Mouse (Mus musculus) testis, adult 2 months (tissue): ENCODE measurements at regions not wholly inside any gene's neighbourhood (a gene's known extent, or its start where the extent isn't known, plus 50 kb on each side); places are given as distances from the start of the nearest gene placed in this dataset.

ENCODE experiments used
- H3K27ac ChIP-seq: fragments of 200-500 bp; 2 replicates; pipeline ENCODE4 v1.5.1; 2012; ENCODE audit warnings: low read depth, low read length; ENCODE audit not compliant: control insufficient read depth, insufficient read depth
- H3K27me3 ChIP-seq: fragments of 200-500 bp; 2 replicates; pipeline ENCODE4 v1.6.1; 2012; ENCODE audit warnings: mild to moderate bottlenecking, low read length, moderate library complexity; ENCODE audit not compliant: control insufficient read depth, insufficient read depth
- H3K36me3 ChIP-seq: fragments of 200-500 bp; 2 replicates; pipeline ENCODE4 v1.6.1; 2012; ENCODE audit warnings: mild to moderate bottlenecking, low read length; ENCODE audit not compliant: control insufficient read depth, insufficient read depth
- H3K4me1 ChIP-seq: fragments of 200-500 bp; 2 replicates; pipeline ENCODE4 v1.6.1; 2012; ENCODE audit warnings: low read length; ENCODE audit not compliant: control insufficient read depth, insufficient read depth
- H3K4me3 ChIP-seq: fragments of 200-500 bp; 2 replicates; pipeline ENCODE4 v1.5.1; 2012; ENCODE audit warnings: low read depth, mild to moderate bottlenecking, low read length, moderate library complexity, mixed read lengths; ENCODE audit not compliant: control insufficient read depth
- CTCF ChIP-seq: fragments of 200-500 bp; IDR thresholded peaks from 2 replicates; pipeline ENCODE4 v1.5.1; 2012; ENCODE audit warnings: low read depth, mild to moderate bottlenecking, inconsistent platforms, low read length, moderate library complexity; ENCODE audit not compliant: control insufficient read depth, insufficient read depth, insufficient replicate concordance
- POLR2A ChIP-seq: fragments of 200-500 bp; IDR thresholded peaks from 2 replicates; pipeline ENCODE4 v1.6.1; 2012; ENCODE audit warnings: low read depth, mild to moderate bottlenecking, inconsistent platforms, low read length, moderate library complexity; ENCODE audit not compliant: control insufficient read depth

DNA sequence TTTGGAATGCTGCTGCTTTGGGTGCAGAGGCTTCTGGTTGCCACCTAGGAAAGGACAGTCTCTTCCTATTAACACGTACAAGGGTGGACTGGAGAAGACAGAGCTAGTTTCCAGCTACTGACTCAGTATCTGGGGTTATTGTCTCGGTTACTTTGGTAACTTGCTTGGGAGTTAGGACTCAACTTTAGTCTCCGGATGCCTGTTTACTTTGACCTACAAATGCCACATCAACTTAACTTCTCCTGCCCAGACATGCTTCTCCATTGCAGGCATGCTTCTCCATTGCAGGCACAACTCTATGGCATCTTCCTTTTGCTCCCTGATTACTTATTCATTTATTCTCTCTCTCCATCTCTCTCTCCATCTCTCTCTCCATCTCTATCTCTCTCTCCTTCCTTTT, 184.6 kb upstream of the Camk1g start:
- Histone ChIP-seq H3K27me3 (no peaks in the 10 kb centered on the region), H3K36me3 (no peaks in the 10 kb centered on the region), H3K4me1 (no peaks in the 10 kb centered on the region), H3K4me3 (no peak overlapping the region), H3K27ac (no peak overlapping the region)
- TF ChIP-seq POLR2A (no peak), CTCF (no peak)

DNA sequence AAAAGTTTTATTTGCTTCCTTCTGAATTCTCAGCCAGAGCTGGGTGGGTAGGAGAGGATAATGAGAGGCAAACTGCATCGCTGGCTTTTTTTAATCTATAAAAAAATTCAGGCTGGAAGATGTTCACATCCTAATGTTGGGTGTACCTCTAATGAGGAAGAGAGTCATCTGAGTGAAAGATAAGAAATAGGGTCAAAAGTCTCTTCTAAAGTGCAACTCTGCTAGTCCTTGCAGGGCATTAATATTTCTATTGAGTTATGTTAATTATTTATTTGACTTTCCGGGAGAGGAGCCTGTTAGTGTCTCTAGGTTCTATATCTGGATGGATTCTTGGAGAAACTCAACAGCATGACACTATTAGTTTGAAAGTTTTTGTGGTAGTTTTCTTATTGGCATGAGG, 182.2 kb upstream of the Camk1g start:
- H3K27me3 ChIP-seq = no peaks in the 10 kb centered on the region
- no peak for TF ChIP-seq CTCF
- TF ChIP-seq POLR2A = no peak
- no peaks in the 10 kb centered on the region for H3K4me1 ChIP-seq
- no peak overlapping the region for H3K27ac ChIP-seq
- no peak overlapping the region for H3K4me3 ChIP-seq
- no peaks in the 10 kb centered on the region for H3K36me3 ChIP-seq

DNA sequence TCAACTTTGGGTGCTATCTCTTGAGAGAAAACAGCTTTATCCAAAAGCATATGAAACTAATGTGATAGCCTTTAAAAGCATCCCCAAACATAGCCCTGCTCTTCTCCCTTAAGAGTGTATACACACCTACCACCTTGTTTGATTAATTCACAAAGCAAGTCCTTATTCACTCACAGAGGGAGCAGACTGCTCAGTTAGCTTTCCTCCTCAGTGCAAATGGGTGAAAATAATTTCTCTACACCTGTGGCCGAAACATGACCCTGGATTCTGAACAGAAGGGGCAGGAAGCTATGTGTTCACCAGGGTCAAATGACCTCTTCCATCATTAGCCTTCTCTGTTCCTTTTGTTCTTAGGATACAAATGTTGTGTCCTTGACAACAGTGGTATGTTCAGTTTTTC, 181.2 kb upstream of the Camk1g start:
- TF ChIP-seq POLR2A (no peak), CTCF (no peak)
- no peaks in the 10 kb centered on the region for H3K4me1 ChIP-seq
- no peaks in the 10 kb centered on the region for H3K27me3 ChIP-seq
- no peaks in the 10 kb centered on the region for H3K36me3 ChIP-seq
- H3K4me3 ChIP-seq = no peak overlapping the region
- no peak overlapping the region for H3K27ac ChIP-seq

DNA sequence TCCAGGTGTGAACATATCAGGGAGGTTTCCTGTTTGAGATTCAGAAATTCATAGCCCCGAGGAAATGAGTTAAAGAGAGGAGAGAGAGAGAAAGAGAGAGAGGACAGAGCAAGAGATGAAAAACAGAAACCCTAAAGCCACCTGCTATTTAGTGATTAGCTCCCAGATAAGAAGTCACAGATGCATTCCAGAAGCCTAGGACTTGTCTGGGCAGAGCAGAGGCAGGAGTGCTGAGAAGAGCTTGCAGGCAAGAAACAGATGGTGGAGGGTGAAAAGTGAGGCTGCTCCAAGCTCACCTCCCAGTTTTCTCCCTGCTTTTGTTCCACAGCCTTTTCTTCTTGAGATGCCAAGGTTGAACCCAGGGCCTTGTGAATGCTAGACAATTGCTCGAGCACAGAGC, 180.7 kb upstream of the Camk1g start:
- Histone ChIP-seq H3K27ac (no peak overlapping the region), H3K4me1 (no peaks in the 10 kb centered on the region), H3K36me3 (no peaks in the 10 kb centered on the region), H3K4me3 (no peak overlapping the region), H3K27me3 (no peaks in the 10 kb centered on the region)
- no peak for TF ChIP-seq POLR2A
- TF ChIP-seq CTCF = no peak

DNA sequence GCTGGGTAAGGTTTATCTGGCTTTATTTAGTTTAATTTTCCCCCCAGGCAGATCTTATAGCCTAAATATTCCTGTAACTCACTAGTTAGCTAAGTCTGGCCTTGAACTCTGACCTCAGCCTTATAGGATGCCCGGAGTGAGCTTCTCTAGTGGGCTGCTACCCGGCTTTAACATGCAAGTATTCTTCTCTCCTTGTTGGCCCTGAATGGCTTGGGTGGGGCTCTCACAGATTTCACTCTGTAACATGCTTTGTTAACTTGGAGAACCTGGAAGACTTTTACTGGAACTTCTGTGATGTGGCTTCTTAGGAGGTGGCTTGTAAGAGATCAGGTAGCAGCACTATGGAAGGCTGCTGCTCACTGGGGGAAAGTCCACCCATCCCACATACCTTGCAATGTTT, 177.3 kb upstream of the Camk1g start:
- Histone ChIP-seq H3K27me3 (no peaks in the 10 kb centered on the region), H3K4me1 (no peaks in the 10 kb centered on the region), H3K27ac (no peak overlapping the region), H3K4me3 (no peak overlapping the region), H3K36me3 (no peaks in the 10 kb centered on the region)
- TF ChIP-seq POLR2A (no peak), CTCF (no peak)

DNA sequence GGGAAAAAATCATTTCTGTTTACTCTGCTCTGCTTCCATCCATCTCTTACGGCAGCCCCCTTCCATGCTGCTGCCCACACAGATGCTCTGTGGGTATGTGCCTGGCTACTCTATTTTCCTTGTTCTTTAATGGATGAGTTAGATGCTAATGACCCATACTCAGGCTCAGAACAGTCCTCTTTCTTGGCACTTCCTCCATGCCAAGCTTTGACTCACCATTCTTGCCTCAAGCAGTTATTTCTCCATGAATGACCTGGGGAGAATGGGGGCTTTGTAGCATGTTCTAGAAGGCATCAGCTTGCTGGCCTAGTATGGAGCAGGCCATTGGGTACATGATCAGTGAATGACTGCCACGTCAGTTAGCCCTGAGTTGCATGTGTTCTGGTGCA, 175.9 kb upstream of the Camk1g start:
- Histone ChIP-seq H3K27me3 (no peaks in the 10 kb centered on the region), H3K36me3 (no peaks in the 10 kb centered on the region), H3K27ac (no peak overlapping the region), H3K4me3 (no peak overlapping the region), H3K4me1 (no peaks in the 10 kb centered on the region)
- no peak for TF ChIP-seq CTCF
- TF ChIP-seq POLR2A = no peak

DNA sequence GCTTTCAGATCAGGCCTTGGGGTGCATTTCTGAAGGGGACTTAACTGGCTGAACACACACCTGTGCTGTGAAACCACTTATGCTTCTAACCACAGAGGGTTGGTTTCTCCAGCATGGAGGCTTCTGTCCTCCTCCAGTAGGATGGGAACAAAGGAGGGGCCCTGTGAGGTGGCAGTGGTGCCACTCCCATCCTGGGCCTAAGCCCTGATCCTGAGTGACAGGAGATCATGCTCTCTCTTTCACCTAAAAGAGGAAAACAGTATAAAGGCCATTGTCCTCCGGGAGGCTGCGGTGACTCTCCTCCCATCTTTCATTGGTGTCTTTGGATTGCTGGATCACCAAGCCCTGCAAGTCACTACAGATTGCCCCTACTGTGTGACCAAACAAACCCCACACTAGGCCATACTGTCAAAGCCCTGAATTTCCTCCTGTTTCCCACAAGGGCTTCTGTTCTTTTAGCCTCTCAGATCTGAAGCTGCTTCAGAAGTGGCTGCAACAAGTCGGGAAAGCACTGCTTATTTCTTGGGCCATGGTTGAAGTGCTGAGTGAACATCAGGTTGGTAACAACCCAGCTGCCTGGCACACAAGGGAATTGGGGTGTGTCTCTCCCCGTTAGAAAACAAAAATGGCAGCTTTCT, 175.4 kb upstream of the Camk1g start:
- no peak for TF ChIP-seq CTCF
- no peak for TF ChIP-seq POLR2A
- Histone ChIP-seq H3K36me3 (no peaks in the 10 kb centered on the region), H3K27me3 (no peaks in the 10 kb centered on the region), H3K4me3 (no peak overlapping the region), H3K27ac (no peak overlapping the region), H3K4me1 (no peaks in the 10 kb centered on the region)

DNA sequence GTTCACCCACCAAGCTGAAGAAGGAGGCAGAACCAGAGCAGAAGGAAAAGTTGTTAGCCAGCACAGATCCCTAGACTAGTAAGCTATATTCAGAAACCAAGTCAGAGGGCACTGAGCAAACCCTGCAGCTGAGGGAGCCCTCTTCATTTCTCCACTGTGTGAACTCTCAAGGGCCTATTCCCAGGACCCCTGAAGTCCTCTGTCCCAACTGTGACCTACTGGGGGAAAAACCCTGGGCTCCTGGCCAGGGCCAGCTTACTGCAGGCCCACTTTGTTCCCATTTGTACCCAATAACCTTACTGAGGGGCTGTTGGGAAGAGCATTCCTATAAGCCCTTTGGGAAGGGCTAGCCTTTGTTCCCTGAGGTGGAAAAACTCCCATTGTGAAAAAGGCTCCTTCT, 174.7 kb upstream of the Camk1g start:
- no peak overlapping the region for H3K27ac ChIP-seq

More for the DNA sequence above, 174.7 kb upstream of the Camk1g start:
- Histone ChIP-seq H3K36me3 (no peaks in the 10 kb centered on the region), H3K4me1 (no peaks in the 10 kb centered on the region), H3K4me3 (no peak overlapping the region), H3K27me3 (no peaks in the 10 kb centered on the region)
- TF ChIP-seq POLR2A = no peak
- TF ChIP-seq CTCF = no peak
